Mouse (Mus musculus) induced T-regulatory cell, adult 2 months (primary cell): ENCODE data around the gene Slc25a39.
"Not testable (repeated sequence)": the region's sequence is repeated elsewhere in the genome, so short reads cannot be mapped to it uniquely, and the experiment has no call there.

Source experiments
- DNase-seq: peaks from one replicate; pipeline ENCODE4 v3.0.0-alpha.2; 2012; ENCODE audit warnings: low read depth

Gene Slc25a39

GRCm38 (mm10) chr11:102394421-102395124 lies 13.2 kb downstream of the Slc25a39 start:
- no peak for DNase-seq

- peak; percentile 37 for DNase-seq
Measured at GRCm38 (mm10) chr11:102393719-102394420, 13.9 kb downstream of the Slc25a39 start.

DNA sequence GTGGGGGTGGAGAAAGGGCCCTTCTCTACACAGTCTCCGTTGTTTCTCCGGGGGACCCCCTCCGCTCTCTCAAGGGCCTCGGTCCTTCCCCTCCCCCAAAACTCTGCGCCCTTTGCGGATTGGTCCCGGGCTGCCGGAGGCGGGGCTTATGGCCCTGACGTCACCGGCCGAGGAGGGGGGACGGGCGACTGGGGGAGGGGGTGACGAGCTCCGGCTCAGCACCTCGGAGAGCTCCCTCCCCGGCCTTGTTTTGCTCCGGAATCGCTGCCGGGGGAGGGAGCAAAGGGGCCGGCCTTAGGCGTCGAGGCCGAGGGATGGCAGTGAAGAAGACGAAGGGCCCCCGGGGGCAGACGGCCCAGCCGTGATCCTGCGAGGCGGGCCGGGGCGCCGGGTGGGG lies 14.5 kb downstream of the Slc25a39 start, which contains the start of gene Rundc3a:
Rundc3a (plus strand) TSS at position 166 of the 397 bp plus-strand sequence.
- DNase-seq: peak; percentile 85

DNA sequence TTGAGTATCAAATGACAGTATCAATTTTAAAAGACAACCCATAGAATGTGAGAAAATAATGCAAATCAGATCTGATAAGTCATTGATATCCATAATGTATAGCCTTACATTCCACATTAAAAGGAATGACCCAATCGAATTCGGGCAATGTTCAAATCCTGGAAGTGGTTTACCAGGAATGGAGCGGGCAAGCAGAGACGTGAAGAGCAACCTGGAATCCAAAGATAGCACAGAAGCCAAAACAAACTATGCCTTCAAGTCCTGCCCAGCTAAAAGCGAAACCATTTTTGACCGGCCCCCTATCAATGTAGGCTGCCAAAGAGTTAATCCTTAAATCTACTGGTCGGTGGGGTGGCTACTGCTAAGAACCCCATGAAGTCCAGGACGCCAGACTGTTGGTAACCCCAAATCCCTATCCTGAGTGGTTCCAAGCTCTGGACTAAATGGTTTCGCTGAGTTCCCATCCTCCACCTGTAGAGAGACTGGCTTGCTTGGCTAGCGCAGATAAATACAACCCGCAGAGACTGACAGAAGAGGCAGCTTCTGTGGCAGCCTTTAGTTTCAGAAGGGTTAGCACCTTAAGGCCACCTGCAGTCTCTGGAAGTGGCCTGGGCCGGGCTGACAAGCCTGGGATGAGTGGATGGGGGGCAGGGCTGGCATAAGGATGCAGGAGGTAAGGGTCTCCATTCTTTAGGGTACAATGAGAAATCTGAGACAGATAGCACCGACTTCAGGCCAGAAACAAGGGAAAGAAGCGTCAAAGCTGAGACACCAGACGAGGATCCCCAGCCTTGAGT lies 15.1 kb downstream of the Slc25a39 start:
- DNase-seq: no peak

DNA sequence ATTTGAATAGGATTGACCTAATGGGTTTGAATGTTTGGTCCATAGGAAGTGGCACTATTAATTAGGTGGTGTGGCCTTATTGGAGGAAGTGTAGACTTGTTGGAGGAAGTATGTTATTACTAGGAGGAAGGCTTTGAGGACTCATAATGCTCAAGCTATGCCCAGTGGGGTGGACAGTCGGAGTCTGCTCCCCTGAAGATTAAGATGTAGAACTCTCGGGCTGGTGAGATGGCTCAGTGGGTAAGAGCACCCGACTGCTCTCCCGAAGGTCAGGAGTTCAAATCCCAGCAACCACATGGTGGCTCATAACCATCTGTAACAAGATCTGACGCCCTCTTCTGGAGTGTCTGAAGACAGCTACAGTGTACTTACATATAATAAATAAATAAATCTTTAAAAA lies 18.3 kb downstream of the Slc25a39 start:
- not testable (repeated sequence) for DNase-seq

GRCm38 (mm10) chr11:102386121-102386520 lies 21.6 kb downstream of the Slc25a39 start:
- no peak for DNase-seq

- DNase-seq: no peak
Measured at GRCm38 (mm10) chr11:102385075-102385474, 22.7 kb downstream of the Slc25a39 start.

- DNase-seq: no peak
Measured at GRCm38 (mm10) chr11:102384418-102384817, 23.3 kb downstream of the Slc25a39 start.

DNA sequence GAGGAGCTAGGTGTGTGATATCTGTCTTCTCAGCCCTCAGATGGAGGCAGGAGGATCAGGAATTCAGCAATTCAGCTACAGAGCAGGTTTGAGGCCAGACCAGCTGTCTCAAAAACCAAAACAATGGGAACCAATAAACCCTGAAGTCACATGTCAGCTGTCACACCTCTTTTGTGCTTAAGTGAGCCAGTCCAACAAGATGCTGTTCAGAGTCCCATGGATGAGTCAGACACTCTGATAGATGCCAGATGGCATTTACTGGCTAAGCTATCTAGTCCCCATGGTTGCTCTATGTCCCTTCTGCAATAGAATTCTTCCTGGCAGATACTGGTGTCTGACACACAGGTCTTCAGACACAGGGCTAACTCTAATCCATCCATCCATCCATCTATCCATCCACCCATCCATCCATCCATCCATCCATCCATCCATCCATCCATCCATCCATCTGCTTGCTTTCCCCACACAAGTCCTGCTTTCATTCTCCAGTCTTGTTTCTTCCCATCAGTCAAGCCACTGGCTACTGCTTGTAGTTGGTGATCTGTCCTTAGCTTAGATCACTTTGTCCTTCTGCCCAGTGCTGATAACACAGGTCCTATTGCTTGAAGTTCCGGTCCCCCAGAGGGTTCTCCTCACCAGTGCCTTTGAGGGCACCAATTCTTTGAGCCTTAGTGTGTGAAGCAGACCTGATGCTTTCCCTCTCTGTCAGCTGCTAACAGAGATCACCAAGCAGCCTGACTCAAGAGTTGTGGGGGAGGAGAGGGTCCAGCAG lies 24.2 kb downstream of the Slc25a39 start:
- DNase-seq: no peak

DNA sequence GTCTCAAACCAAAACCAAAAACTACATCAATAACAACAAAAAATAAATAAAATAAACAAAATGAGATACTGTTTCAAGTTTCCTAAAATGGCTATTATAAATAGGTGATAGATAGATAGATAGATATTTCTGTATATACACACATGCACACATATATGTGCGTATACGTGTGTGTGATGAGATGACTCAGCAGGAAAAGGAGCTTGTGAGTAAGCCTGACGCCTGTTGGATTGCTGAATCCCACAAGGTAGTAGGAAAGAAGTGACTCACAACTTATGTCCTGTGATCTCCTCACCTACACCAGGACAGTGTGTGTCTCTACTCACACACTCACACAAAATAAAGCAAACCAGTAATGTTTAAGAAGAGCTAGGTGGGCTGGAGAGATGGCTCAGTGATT lies 25.0 kb downstream of the Slc25a39 start:
- DNase-seq: no peak

- DNase-seq: no peak
Measured at GRCm38 (mm10) chr11:102381341-102382100, 26.2 kb downstream of the Slc25a39 start.

GRCm38 (mm10) chr11:102380091-102380490 lies 27.7 kb downstream of the Slc25a39 start:
- no peak for DNase-seq

- peak; percentile 57 for DNase-seq
Measured at GRCm38 (mm10) chr11:102377186-102377585, 30.6 kb downstream of the Slc25a39 start.

DNA sequence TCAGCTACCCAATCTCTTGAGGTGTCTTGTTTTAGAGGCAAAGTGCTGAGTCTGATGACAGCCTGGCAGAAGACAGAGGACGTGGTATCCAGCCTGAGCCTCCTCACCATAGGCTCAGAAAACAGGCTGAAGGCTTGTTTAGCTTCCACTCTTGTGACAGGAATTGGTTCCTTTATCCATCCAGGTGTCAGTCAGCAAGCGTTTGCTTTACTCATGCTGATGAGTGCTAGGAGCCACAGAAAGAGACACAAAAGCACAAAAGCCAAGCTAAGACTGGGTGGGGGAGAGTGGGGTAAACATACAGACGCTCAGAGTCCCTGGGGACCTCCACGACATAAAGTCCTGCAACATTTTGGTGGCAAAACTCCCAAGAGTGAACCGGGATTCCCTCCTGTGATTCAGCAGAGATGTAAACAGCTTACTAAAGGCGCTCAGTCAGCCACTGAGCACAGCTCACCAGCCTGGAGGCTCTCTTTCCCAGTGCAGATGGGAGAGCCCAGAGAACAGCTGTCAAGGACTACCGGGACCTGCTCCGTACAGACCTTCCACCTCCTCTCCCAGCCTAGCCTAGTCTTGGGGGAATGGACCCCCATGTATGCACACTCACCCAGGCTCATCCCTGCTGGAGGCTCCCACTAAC lies 31.4 kb downstream of the Slc25a39 start:
- DNase-seq: no peak

DNA sequence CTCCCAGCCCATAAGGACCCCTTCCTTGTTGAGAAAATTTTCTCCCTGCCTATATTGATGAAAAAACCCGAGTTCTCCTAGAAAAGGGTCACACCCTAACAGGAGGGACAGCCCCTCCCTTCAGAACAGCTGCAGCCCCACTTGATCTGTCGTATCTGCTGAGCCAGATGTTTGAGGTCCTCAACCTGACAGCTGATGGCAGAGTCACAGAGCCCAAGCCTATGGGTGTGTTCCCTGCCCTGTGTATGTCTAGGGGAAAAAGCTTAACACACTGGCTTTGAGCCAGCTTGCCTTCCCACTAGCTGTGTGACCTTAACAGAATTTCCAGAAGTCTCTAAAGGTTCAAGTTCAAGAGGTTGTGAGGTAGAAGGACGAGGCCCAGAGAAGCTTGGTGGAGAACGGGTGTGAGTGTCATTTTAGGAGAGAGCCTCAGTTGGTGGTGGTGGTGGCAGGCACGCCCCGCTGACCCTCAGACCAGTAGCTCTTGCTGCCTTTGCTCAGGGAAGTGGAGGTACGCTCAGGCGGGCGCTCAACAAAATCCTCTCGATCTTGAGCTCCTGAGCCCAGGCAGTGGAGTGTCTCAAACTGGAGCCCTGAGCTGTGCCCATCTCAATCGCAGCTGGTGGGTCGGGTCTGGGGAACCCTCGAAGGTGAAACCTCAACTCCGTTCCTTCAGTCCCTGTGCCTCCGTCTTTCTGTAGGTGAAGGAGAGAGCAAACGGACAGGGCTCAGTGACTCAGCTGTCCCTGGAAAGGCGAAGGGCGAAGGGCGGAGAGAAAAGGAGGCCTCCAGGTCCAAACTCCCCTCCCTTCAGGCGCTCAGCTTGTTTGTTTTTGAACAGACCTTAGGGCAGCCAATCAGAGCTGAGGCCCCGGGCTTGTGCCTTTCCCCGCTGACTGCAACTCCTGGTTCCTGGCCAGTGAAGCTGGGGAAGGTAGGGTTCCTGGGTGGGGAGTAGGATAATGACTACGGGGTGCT lies 32.3 kb downstream of the Slc25a39 start:
- no peak for DNase-seq

DNA sequence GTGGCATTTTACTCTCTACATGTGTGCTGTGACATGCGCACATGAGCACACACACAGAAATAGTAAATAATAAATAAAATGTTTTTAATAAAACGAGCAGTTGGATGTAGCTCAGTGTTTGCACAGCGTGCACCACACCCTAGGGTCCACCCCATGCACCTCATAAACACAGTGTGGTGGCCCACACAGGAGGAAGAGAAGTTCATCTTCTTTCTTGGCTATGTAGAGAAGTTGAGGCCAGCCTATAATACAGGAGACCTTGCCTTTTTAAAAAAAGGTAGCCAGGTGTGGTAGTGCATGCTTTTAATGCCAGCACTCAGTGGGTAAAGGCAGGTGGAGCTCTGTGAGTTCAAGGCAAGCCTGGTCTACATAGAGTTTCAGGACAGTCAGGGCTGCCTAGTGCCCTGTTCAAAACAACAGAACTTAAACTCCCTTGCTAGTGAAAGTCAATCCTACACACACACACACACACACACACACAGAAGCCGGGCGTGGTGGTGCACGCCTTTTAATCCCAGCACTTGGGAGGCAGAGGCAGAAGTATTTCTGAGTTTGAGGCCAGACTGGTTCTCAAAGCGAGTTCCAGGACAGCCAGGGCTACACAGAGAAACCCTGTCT lies 33.5 kb downstream of the Slc25a39 start:
- DNase-seq: no peak

DNA sequence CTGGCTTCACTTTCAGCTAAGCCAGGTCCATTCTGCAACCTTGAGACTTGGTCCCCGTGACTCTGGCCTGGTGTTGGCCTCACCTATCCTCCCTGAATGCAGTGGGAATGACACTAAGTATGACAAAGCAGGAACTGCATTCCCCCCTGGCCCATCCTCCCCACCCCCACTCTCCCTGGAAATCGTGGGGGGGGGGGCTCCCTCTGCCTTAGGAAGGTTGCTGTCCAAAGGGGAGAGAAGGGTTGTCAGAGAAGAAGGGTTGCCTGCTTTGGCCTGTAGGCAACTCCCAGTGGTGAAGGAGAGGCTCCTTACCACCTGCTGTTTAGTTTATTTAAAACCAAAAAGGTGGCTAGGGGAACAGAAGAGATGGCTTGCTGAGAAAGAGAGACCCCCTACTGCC lies 34.1 kb downstream of the Slc25a39 start:
- DNase-seq: no peak

GRCm38 (mm10) chr11:102372936-102373335 lies 34.8 kb downstream of the Slc25a39 start:
- DNase-seq: no peak
